Mouse (Mus musculus): Measurements from ENCODE around the gene Cdr2l. TPM values are rescaled to one million over a fixed set of nuclear protein-coding genes. Genes with fewer than 3 reads are reported as not detected.
A peak's percentile ranks its signal among the peaks of the same experiment; 100 is the strongest.

The Cdr2l gene
- polyA plus RNA-seq, 1 experiment from 2014 or later: 24.1 TPM

DNA sequence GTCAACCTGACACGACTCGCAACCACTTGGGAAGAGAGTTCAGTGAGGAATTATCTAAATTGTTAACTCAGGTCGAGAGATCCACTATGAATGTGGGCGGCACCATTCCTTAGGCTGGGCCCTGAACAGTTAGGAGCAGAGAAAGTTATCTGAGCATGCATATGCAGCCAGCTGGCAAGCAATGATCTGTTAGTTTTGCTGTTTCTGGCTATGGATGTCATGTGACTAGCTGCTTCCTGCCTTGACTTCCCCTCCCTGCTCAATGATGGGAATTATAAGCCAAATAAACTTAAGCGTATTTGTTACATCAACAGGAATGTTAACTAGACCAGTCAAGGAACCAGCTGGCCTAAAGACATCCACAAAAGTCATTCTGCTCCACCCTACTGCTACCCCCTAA, 28.3 kb upstream of the Cdr2l start:
- peaks cover 75% of the 10 kb centered on the region for H3K36me3 ChIP-seq
- no peak for ATAC-seq (ENCODE audit: low read depth)
- H3K9me3 ChIP-seq: no peaks in the 10 kb centered on the region
- no peaks in the 10 kb centered on the region for H3K4me1 ChIP-seq (replicated peaks)
- no peak overlapping the region for H3K27ac ChIP-seq (replicated peaks)
- 88% methylated on average over 5 of the region's 5 CpGs for WGBS
- no peak overlapping the region for H3K9ac ChIP-seq
- H3K4me3 ChIP-seq: no peak overlapping the region
- peaks cover 37% of the 10 kb centered on the region; the same call in 1 of the 2 replicates for H3K27me3 ChIP-seq
- no peak overlapping the region for H3K4me2 ChIP-seq

DNA sequence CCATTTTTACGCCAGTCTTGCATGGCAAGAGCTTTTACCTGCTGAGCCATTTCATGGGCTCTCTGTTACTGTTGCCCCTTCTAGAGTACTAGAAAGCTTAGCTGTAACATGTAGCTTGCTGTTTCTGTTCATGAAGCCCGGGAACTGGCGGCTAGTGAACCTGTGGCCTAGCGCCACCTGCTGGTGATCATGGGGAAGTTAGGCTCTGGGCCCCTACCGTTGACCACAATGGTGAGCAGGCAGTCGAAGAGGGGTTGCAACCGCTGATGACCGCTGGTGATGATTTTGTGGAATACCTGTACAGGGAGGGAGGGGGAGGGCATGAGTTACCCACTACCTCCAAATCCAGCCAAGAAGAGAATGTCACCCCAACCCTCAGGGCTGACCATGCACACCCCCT, 27.5 kb upstream of the Cdr2l start:
- no peak overlapping the region for H3K27ac ChIP-seq (replicated peaks)
- no peak overlapping the region for H3K4me3 ChIP-seq
- 8% methylated on average over 8 of the region's 8 CpGs for WGBS
- H3K9ac ChIP-seq: no peak overlapping the region
- peaks cover 8% of the 10 kb centered on the region for H3K4me1 ChIP-seq (replicated peaks)
- 0 out of 2 replicates have a peak, but pooled peaks have one; percentile 20 for ATAC-seq (ENCODE audit: low read depth)
- peaks cover 67% of the 10 kb centered on the region for H3K36me3 ChIP-seq
- no peak overlapping the region for H3K4me2 ChIP-seq
- peaks cover 32% of the 10 kb centered on the region; the same call in 1 of the 2 replicates for H3K27me3 ChIP-seq
- no peaks in the 10 kb centered on the region for H3K9me3 ChIP-seq

DNA sequence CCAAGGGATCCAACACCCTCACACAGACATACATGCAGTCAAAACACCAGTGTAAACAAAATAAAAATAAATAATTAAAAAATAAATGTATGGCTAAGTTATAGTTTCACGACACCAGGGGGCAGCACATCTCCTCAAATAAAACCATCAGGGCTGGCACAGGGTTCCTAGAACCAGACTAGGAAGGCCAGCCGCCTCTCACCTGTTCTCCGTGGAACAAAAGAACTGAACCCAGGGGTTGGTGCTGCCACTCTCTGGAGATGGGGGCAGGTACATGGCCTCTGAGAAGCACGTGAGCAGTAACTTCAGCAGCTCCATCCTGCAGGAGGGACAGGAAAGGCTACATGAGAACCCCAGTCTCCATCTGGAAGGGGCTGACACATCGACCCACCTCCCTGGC, 23.2 kb upstream of the Cdr2l start:
- Histone ChIP-seq H3K27ac (replicated peaks) (peak overlapping the region; percentile 67), H3K9ac (peak overlapping the region; percentile 22; the same call in 1 of the 2 replicates), H3K4me2 (no peak overlapping the region), H3K4me3 (no peak overlapping the region), H3K27me3 (peaks cover 16% of the 10 kb centered on the region; the same call in 1 of the 2 replicates), H3K36me3 (peaks cover 27% of the 10 kb centered on the region), H3K9me3 (no peaks in the 10 kb centered on the region), H3K4me1 (replicated peaks) (peaks cover 16% of the 10 kb centered on the region)
- 0 out of 2 replicates have a peak, but pooled peaks have one; percentile 46 for ATAC-seq (ENCODE audit: low read depth)
- WGBS: 16% methylated on average over 5 of the region's 5 CpGs

DNA sequence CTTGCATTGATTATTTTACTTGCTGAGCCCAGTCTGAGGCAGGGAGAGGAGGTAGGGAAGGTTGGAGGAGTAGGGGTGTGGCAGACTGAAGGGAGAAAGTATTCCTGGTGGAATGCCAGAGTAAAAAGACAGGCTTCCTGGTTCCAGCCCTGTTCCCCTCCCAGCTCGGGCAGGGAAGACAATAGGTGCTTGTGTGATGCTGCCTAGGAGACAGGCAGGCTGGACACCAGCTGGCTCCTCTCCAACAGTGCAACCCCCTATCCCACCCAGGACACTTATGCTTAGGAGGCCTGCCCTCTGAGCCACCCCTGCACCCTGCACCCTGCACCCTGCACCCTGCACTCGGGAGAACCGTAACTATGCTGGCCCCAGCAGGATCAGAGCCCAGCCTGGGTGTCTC, 22.4 kb upstream of the Cdr2l start:
- Histone ChIP-seq H3K27me3 (peaks cover 16% of the 10 kb centered on the region; the same call in 1 of the 2 replicates), H3K9ac (no peak overlapping the region), H3K9me3 (no peaks in the 10 kb centered on the region), H3K27ac (replicated peaks) (peak overlapping the region; percentile 67), H3K4me1 (replicated peaks) (peaks cover 16% of the 10 kb centered on the region), H3K4me3 (no peak overlapping the region), H3K4me2 (no peak overlapping the region), H3K36me3 (peaks cover 27% of the 10 kb centered on the region)
- 35% methylated on average over 3 of the region's 3 CpGs for WGBS
- peak; percentile 25; the same call in 1 of the 2 replicates for ATAC-seq (ENCODE audit: low read depth)

DNA sequence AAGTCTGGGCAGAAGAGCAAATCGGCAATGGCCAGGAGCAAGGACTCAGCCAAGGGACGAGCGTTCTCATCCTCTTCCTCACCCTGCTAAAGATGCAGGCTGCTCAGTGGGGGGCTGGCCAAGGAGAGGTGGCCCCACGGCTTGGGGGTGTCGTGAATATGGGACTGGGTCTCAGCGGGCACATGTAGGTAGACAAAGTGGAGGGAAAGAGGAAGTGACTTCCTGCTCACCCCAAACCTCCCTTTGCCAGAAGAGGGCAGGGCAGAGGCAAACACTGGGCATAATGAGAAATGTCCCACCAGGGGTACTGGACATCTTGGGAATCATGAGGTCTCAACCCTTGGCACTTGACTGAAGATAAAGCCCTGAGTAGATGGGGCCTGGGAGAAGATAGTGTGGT, 22.0 kb upstream of the Cdr2l start:
- Histone ChIP-seq H3K27ac (replicated peaks) (peak overlapping the region; percentile 67), H3K9me3 (no peaks in the 10 kb centered on the region), H3K36me3 (peaks cover 26% of the 10 kb centered on the region), H3K9ac (no peak overlapping the region), H3K27me3 (peaks cover 16% of the 10 kb centered on the region; the same call in 1 of the 2 replicates), H3K4me1 (replicated peaks) (peaks cover 18% of the 10 kb centered on the region), H3K4me3 (no peak overlapping the region), H3K4me2 (no peak overlapping the region)
- no peak for ATAC-seq (ENCODE audit: low read depth)
- WGBS: 63% methylated on average over 6 of the region's 6 CpGs

DNA sequence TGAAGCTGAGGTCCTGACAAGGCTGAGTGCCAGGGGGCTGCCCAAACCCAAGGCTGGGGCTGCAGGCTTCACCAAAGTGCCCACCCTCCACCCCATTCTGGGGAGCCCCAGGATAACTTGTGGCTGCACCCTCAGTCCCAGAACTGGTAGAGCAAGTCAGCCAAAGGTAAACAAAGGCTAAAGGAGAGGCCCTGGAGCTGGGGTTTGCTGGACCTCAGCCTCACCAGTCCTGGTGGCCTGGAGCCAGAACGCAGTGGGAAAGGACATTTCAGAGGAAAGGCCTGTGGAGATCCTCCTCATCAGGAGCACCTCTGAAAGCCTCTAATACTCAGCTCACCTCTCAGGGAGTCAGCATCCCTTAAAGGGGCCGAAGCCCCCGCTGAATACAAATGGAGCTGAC, 17.6 kb upstream of the Cdr2l start:
- WGBS: 86% methylated on average over 3 of the region's 3 CpGs
- Histone ChIP-seq H3K4me1 (replicated peaks) (peaks cover 32% of the 10 kb centered on the region), H3K36me3 (no peaks in the 10 kb centered on the region), H3K4me2 (no peak overlapping the region), H3K4me3 (no peak overlapping the region), H3K27ac (replicated peaks) (no peak overlapping the region), H3K9ac (no peak overlapping the region), H3K27me3 (peaks cover 15% of the 10 kb centered on the region; the same call in 1 of the 2 replicates), H3K9me3 (no peaks in the 10 kb centered on the region)
- no peak for ATAC-seq (ENCODE audit: low read depth)

DNA sequence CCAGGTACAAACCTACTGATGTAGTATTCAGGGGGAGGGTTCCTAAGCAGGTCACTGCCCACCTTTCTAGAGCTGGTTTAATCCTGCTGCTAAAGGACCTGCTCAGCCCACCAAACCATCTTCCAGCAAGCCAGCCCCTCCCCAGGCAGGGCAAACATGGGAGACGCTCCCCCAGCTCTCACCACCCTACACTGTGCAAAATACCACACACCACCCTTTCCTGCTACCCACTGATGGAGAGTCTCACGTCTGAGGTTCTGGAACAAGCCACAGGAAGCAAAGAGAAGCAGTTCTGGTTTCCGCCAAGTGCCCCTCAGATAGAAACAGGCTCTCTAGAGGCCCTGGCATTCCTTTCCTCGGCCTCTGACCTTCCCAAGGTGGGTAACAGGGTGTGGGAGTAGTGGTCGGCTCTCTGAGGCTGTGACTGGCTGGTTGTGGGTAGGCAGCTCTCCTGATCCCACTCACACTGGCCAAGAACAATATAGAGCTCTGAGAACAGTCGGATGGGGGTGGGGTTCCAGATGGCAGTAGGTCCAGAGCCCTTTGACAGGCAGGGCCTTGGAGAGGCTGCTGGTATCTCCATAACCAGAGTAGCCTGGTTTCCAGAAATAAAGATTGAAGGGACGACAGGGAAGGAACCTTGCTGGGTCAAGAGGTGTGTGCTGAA, 15.5 kb upstream of the Cdr2l start:
- Histone ChIP-seq H3K27ac (replicated peaks) (peak overlapping the region; percentile 90), H3K27me3 (peaks cover 32% of the 10 kb centered on the region), H3K36me3 (no peaks in the 10 kb centered on the region), H3K4me3 (peak overlapping the region; percentile 65), H3K4me1 (replicated peaks) (peaks cover 23% of the 10 kb centered on the region), H3K9me3 (no peaks in the 10 kb centered on the region), H3K4me2 (peak overlapping the region; percentile 86), H3K9ac (peak overlapping the region; percentile 89)
- ATAC-seq (ENCODE audit: low read depth): peak; percentile 20; the same call in 1 of the 2 replicates
- 36% methylated on average over 7 of the region's 7 CpGs for WGBS

DNA sequence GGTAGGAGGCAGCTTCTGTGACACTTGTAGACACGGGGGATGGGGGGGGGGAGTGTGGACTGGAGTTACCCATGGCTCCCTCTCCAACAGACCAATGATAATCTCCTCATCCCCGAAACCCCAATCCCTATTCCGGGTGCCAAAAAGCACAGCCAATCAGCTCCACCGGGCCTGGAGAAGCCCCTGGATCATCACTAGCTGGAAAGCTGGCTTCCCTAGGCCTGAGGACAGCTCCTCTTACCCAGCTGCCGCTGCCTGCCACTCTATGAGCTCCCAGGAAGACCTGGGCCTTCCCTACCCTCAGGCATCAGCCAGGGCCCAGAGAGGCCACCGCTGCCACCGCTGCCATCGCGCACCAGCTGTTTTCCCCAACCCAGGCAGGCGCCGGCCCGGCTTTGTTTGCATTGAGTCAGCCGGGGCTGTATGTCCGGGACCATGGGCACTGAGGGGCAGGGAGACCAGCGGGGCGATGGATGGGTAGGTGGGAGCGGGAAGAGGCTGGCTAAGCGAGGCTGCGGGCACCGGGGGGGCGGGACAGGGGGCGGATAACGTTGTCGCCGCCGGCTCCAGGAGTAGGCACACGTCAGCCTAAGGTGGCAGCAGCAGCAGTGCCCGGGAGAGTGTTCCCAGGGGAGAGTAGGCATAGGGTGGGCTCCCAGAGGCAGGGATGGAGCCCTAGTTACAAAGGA, 14.9 kb upstream of the Cdr2l start:
- Histone ChIP-seq H3K27me3 (peaks cover 32% of the 10 kb centered on the region), H3K36me3 (no peaks in the 10 kb centered on the region), H3K4me2 (peak overlapping the region; percentile 86), H3K27ac (replicated peaks) (peak overlapping the region; percentile 90), H3K9me3 (no peaks in the 10 kb centered on the region), H3K9ac (peak overlapping the region; percentile 89), H3K4me3 (peak overlapping the region; percentile 65), H3K4me1 (replicated peaks) (peaks cover 23% of the 10 kb centered on the region)
- 1% methylated on average over 28 of the region's 28 CpGs for WGBS
- peak; percentile 81 for ATAC-seq (ENCODE audit: low read depth)

DNA sequence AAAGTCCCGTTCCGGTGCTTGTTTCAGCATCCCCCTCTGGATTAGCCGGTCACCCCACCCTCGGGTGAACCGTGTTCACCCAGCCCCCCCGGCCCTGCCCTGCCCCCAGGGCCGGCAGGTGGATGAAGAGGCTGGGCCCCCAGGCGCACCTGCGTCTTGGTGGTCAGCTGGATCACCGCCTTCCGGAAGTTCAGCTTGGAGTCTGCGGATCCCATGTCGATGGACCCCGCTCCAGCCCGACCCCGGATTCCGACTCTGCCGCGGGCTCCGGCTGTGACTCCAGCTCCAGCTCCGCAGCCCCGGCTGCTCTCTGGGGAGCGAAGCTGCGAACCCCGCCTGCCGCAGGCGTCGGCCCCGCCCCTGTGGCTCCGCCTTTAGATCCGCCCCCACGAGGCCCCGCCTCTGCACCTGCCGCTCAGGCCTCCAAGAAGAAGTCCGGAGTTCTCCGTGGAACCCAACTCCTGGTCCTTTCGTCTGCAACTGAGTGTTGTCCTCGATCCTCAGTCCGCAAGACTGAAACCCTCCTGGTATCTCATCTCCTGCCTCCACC, 14.2 kb upstream of the Cdr2l start, which contains the start of gene Hid1:
Gene Hid1, minus strand, starts transcription at position 362 of the 550 bp plus-strand sequence.
- Histone ChIP-seq H3K4me1 (replicated peaks) (peaks cover 23% of the 10 kb centered on the region), H3K27me3 (peaks cover 38% of the 10 kb centered on the region), H3K9ac (peak within 1 kb of the TSS; percentile 89), H3K4me2 (peak within 1 kb of the TSS; percentile 86), H3K27ac (replicated peaks) (peak within 1 kb of the TSS; percentile 90), H3K36me3 (no peaks in the 10 kb centered on the region), H3K9me3 (no peaks in the 10 kb centered on the region), H3K4me3 (peak within 1 kb of the TSS; percentile 65)
- WGBS: under 1% methylated on average over 37 of the region's 39 CpGs
- peak; percentile 83 for ATAC-seq (ENCODE audit: low read depth)

DNA sequence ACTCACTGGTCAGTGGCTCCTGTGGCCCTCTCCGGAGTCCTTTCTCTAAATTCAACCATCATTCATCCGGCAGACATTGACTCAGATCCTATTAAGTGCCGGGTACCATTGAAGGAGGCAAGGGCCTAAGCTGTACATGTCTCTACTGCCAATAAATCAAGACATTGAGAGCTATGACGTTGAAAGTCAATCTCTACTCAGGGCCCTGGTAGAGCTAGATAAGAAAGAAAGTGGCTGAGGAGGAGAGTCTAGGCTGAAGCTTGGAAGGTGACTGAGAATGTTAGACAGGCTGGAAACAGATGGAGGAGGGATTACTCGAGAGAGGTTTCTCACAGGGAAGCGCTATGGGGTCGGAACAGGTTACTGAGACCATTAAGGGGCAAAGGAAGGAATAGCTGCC, 11.3 kb upstream of the Cdr2l start:
- Histone ChIP-seq H3K4me3 (no peak overlapping the region), H3K9ac (no peak overlapping the region), H3K4me1 (replicated peaks) (peaks cover 36% of the 10 kb centered on the region), H3K4me2 (no peak overlapping the region), H3K9me3 (no peaks in the 10 kb centered on the region), H3K36me3 (no peaks in the 10 kb centered on the region), H3K27ac (replicated peaks) (no peak overlapping the region), H3K27me3 (peaks cover 59% of the 10 kb centered on the region)
- no peak for ATAC-seq (ENCODE audit: low read depth)
- 54% methylated on average over 7 of the region's 7 CpGs for WGBS

DNA sequence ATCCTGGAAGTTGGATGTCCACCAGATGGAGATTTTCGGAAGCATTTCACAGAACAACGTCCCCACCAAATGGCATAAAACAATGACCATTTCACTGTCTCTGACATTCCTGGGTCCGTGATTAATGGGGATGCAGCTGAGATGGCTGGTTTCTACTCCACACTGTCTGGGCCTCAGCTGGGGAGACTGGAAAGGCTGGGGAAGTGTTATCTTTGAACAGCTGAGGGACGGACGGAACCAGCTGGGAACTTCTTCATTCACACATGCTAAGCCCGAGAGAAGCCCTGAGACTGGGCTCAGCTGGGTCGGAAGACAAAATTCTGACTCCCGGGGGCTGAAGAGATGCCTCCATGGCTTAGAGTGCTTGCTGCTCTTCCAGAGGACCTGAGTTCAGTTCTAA, 10.4 kb upstream of the Cdr2l start:
- WGBS: 33% methylated on average over 8 of the region's 8 CpGs
- Histone ChIP-seq H3K9me3 (no peaks in the 10 kb centered on the region), H3K27me3 (peaks cover 60% of the 10 kb centered on the region), H3K4me1 (replicated peaks) (peaks cover 26% of the 10 kb centered on the region), H3K4me3 (no peak overlapping the region), H3K9ac (no peak overlapping the region), H3K36me3 (no peaks in the 10 kb centered on the region), H3K27ac (replicated peaks) (no peak overlapping the region), H3K4me2 (no peak overlapping the region)
- no peak for ATAC-seq (ENCODE audit: low read depth)

DNA sequence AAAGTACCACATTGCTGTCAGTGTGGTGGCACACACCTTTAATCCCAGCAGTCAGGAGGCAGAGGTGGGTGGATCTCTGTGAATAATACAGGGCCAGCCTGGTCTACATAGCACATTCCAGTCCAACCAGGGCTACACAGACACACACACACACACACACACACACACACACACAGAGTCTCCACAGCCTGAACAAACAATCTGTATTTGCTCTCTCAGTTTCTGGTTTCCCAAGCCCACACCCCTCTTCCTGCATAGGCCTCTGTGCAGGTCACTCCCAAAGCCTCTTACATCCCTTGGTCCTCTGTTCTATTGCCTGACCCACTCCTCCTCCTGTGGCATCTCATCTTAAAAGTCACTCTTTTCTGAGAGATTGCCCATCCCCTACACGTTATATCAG, 9.7 kb upstream of the Cdr2l start:
- Histone ChIP-seq H3K4me1 (replicated peaks) (peaks cover 20% of the 10 kb centered on the region), H3K4me2 (no peak overlapping the region), H3K9me3 (no peaks in the 10 kb centered on the region), H3K27me3 (peaks cover 60% of the 10 kb centered on the region), H3K36me3 (no peaks in the 10 kb centered on the region), H3K4me3 (no peak overlapping the region), H3K27ac (replicated peaks) (no peak overlapping the region), H3K9ac (no peak overlapping the region)
- 72% methylated on average over 1 of the region's 1 CpGs for WGBS
- ATAC-seq (ENCODE audit: low read depth): no peak
